Mouse (Mus musculus) heart, embryonic 15.5 days (tissue): ENCODE data around the gene Hdhd3. TPM values are rescaled to one million over a fixed set of nuclear protein-coding genes. Genes with fewer than 3 reads are reported as not detected.
A peak's percentile ranks its signal among the peaks of the same experiment; 100 is the strongest.

Experiments used
- ATAC-seq: fragments of 200-750 bp; cut with Nextera tagmentation; replicated peaks from 2 replicates; pipeline ENCODE4 v1.8.0; 2017; ENCODE audit warnings: low read depth, moderate TSS enrichment; ENCODE audit not compliant: insufficient number of reproducible peaks, insufficient read depth, low FRiP score
- H3K27ac ChIP-seq: fragments of 300-500 bp; sonication (generic); 2 replicates; pipeline ENCODE4 v1.5.1; 2015; ENCODE audit warnings: mild to moderate bottlenecking, inconsistent platforms
- H3K27me3 ChIP-seq: fragments of 300-500 bp; sonication (generic); 2 replicates; pipeline ENCODE4 v1.6.1; 2015; ENCODE audit warnings: inconsistent platforms
- H3K36me3 ChIP-seq: fragments of 300-500 bp; sonication (generic); 2 replicates; pipeline ENCODE4 v1.6.1; 2015; ENCODE audit warnings: mild to moderate bottlenecking, inconsistent platforms
- H3K4me1 ChIP-seq: fragments of 300-500 bp; sonication (generic); replicated peaks from 2 replicates; pipeline ENCODE4 v1.6.1; 2015; ENCODE audit warnings: inconsistent platforms
- H3K4me2 ChIP-seq: fragments of 300-500 bp; sonication (generic); 2 replicates; pipeline ENCODE4 v1.6.1; 2015; ENCODE audit warnings: inconsistent platforms, mild to moderate bottlenecking, moderate library complexity
- H3K4me3 ChIP-seq: fragments of 300-500 bp; sonication (generic); 2 replicates; pipeline ENCODE4 v1.5.1; 2015; ENCODE audit warnings: mild to moderate bottlenecking, inconsistent platforms
- H3K9ac ChIP-seq: fragments of 300-500 bp; sonication (generic); 2 replicates; pipeline ENCODE4 v1.6.1; 2015; ENCODE audit warnings: mild to moderate bottlenecking, inconsistent platforms
- H3K9me3 ChIP-seq: fragments of 300-500 bp; sonication (generic); replicated peaks from 2 replicates; pipeline ENCODE4 v1.6.1; 2016; ENCODE audit warnings: inconsistent platforms
- WGBS: fragments of 180-500 bp; shearing (Covaris S2); methylation state at CpG from one replicate; pipeline ENCODE4 v1.1.7; 2015; ENCODE audit warnings: mixed read lengths; 5-methylcytosine and 5-hydroxymethylcytosine counted together
- polyA plus RNA-seq: library from polyadenylated mRNA; unstranded; fragments of >200 nt; fragmentation: Nextera tagmentation; extraction: Ambion mirVana; gene quantifications from 2 replicates; pipeline ENCODE4 v1.2.1, GENCODE M21; 2015

The Hdhd3 gene
- polyA plus RNA-seq, 1 experiment from 2014 or later, result 7.6 TPM

GRCm38 (mm10) chr4:62475131-62475530, 28.1 kb downstream of the Hdhd3 start:
- H3K27me3 ChIP-seq, result peaks cover 12% of the 10 kb centered on the region; the same call in 1 of the 2 replicates
- H3K9ac ChIP-seq, result no peak overlapping the region
- H3K4me3 ChIP-seq, result no peak overlapping the region
- H3K4me2 ChIP-seq, result no peak overlapping the region
- H3K4me1 ChIP-seq, result peaks cover 15% of the 10 kb centered on the region
- ATAC-seq, result no peak
- no peaks in the 10 kb centered on the region for H3K36me3 ChIP-seq
- no peak overlapping the region for H3K27ac ChIP-seq
- H3K9me3 ChIP-seq, result no peaks in the 10 kb centered on the region
- WGBS, result 87% methylated on average over 2 of the region's 2 CpGs

GRCm38 (mm10) chr4:62472071-62472470, 31.2 kb downstream of the Hdhd3 start:
- no peak overlapping the region for H3K4me3 ChIP-seq
- WGBS, result 81% methylated on average over 2 of the region's 2 CpGs
- no peaks in the 10 kb centered on the region for H3K36me3 ChIP-seq
- no peak overlapping the region for H3K4me2 ChIP-seq
- H3K27ac ChIP-seq, result no peak overlapping the region
- H3K27me3 ChIP-seq, result peaks cover 3% of the 10 kb centered on the region; the same call in 1 of the 2 replicates
- peaks cover 5% of the 10 kb centered on the region for H3K4me1 ChIP-seq
- H3K9me3 ChIP-seq, result 0 out of 2 replicates have a peak, but pooled peaks cover 3% of the 10 kb centered on the region
- H3K9ac ChIP-seq, result no peak overlapping the region
- ATAC-seq, result no peak

GRCm38 (mm10) chr4:62470598-62471051, 32.6 kb downstream of the Hdhd3 start, which contains the start of gene Wdr31:
Wdr31 (minus strand) TSS chr4:62470896.
- Histone ChIP-seq H3K36me3 (no peaks in the 10 kb centered on the region), H3K4me2 (peak within 1 kb of the TSS; percentile 95), H3K4me3 (peak within 1 kb of the TSS; percentile 78), H3K27ac (no peak within 1 kb of the TSS), H3K27me3 (no peaks in the 10 kb centered on the region), H3K4me1 (peaks cover 5% of the 10 kb centered on the region), H3K9me3 (0 out of 2 replicates have a peak, but pooled peaks cover 3% of the 10 kb centered on the region), H3K9ac (peak within 1 kb of the TSS; percentile 67; the same call in 1 of the 2 replicates)
- ATAC-seq, result peak; percentile 81
- under 1% methylated on average over 30 of the region's 30 CpGs for WGBS

GRCm38 (mm10) chr4:62468158-62468557, 35.1 kb downstream of the Hdhd3 start:
- WGBS, result 86% methylated on average over 1 of the region's 1 CpGs
- Histone ChIP-seq H3K4me3 (no peak overlapping the region), H3K4me1 (peaks cover 5% of the 10 kb centered on the region), H3K27me3 (no peaks in the 10 kb centered on the region), H3K4me2 (no peak overlapping the region), H3K9me3 (0 out of 2 replicates have a peak, but pooled peaks cover 3% of the 10 kb centered on the region), H3K9ac (no peak overlapping the region), H3K27ac (no peak overlapping the region), H3K36me3 (no peaks in the 10 kb centered on the region)
- no peak for ATAC-seq

GRCm38 (mm10) chr4:62463124-62463523, 40.1 kb downstream of the Hdhd3 start:
- H3K4me1 ChIP-seq, result no peaks in the 10 kb centered on the region
- 79% methylated on average over 2 of the region's 2 CpGs for WGBS
- H3K4me3 ChIP-seq, result no peak overlapping the region
- no peak overlapping the region for H3K27ac ChIP-seq
- H3K4me2 ChIP-seq, result no peak overlapping the region
- H3K27me3 ChIP-seq, result no peaks in the 10 kb centered on the region
- H3K9me3 ChIP-seq, result no peaks in the 10 kb centered on the region
- H3K9ac ChIP-seq, result no peak overlapping the region
- no peak for ATAC-seq
- H3K36me3 ChIP-seq, result no peaks in the 10 kb centered on the region

- Histone ChIP-seq H3K9ac (no peak overlapping the region), H3K9me3 (no peaks in the 10 kb centered on the region), H3K27ac (no peak overlapping the region), H3K4me2 (no peak overlapping the region), H3K4me3 (no peak overlapping the region), H3K36me3 (no peaks in the 10 kb centered on the region), H3K4me1 (no peaks in the 10 kb centered on the region), H3K27me3 (no peaks in the 10 kb centered on the region)
- no peak for ATAC-seq
- WGBS, result 79% methylated on average over 8 of the region's 8 CpGs
Measured at GRCm38 (mm10) chr4:62460348-62460747, 42.9 kb downstream of the Hdhd3 start.

GRCm38 (mm10) chr4:62459081-62459480, 44.2 kb downstream of the Hdhd3 start:
- H3K36me3 ChIP-seq, result no peaks in the 10 kb centered on the region
- H3K27ac ChIP-seq, result no peak overlapping the region
- no peak overlapping the region for H3K9ac ChIP-seq
- H3K4me2 ChIP-seq, result no peak overlapping the region
- no peak for ATAC-seq
- no peaks in the 10 kb centered on the region for H3K27me3 ChIP-seq
- 73% methylated on average over 3 of the region's 3 CpGs for WGBS
- H3K4me3 ChIP-seq, result no peak overlapping the region
- H3K9me3 ChIP-seq, result no peaks in the 10 kb centered on the region
- H3K4me1 ChIP-seq, result no peaks in the 10 kb centered on the region

GRCm38 (mm10) chr4:62454995-62455394, 48.3 kb downstream of the Hdhd3 start:
- Histone ChIP-seq H3K4me3 (no peak overlapping the region), H3K9me3 (no peaks in the 10 kb centered on the region), H3K9ac (no peak overlapping the region), H3K4me1 (no peaks in the 10 kb centered on the region), H3K36me3 (no peaks in the 10 kb centered on the region), H3K27ac (no peak overlapping the region), H3K4me2 (no peak overlapping the region), H3K27me3 (no peaks in the 10 kb centered on the region)
- WGBS, result 47% methylated on average over 5 of the region's 5 CpGs
- ATAC-seq, result no peak

Other genes with a start within 250 kb of the Hdhd3 start
- 22.2 and 27.3 TPM in 2 replicates for gene Slc31a2, start 240.9 kb downstream of the Hdhd3 start, polyA plus RNA-seq
- 15.2 and 19.6 TPM in 2 replicates for gene Fkbp15, start 142.9 kb downstream of the Hdhd3 start, polyA plus RNA-seq
- 34.9 and 41.0 TPM in 2 replicates for gene Slc31a1, start 142.7 kb downstream of the Hdhd3 start, polyA plus RNA-seq
- 79.3 and 82.0 TPM in 2 replicates for gene Cdc26, start 94.8 kb downstream of the Hdhd3 start, polyA plus RNA-seq
- gene Prpf4, start 94.7 kb downstream of the Hdhd3 start, polyA plus RNA-seq, result 11.5 and 13.4 TPM in 2 replicates
- gene Rnf183, start 68.2 kb downstream of the Hdhd3 start, polyA plus RNA-seq, result not detected in 2 replicates
- gene Wdr31, start 32.6 kb downstream of the Hdhd3 start, polyA plus RNA-seq, result 2.5 and 3.2 TPM in 2 replicates
- 1.4 and 4.4 TPM in 2 replicates for gene Bspry, start 23.4 kb downstream of the Hdhd3 start, polyA plus RNA-seq
- 56.0 and 65.4 TPM in 2 replicates for gene Alad, start 16.5 kb upstream of the Hdhd3 start, polyA plus RNA-seq
- 43.1 and 53.9 TPM in 2 replicates for gene Pole3, start 21.6 kb upstream of the Hdhd3 start, polyA plus RNA-seq
- gene 4933430I17Rik, start 21.9 kb upstream of the Hdhd3 start, polyA plus RNA-seq, result 0.20 and 0.37 TPM in 2 replicates
- 56.9 and 72.2 TPM in 2 replicates for gene Rgs3, start 56.4 kb upstream of the Hdhd3 start, polyA plus RNA-seq